Mouse (Mus musculus): Measurements from ENCODE around the gene Sept11.

- TF ChIP-seq POLR2A (IDR thresholded peaks at IDR 0.05; ENCODE audit: extremely low read depth, insufficient read depth, low read length) (no peak), CTCF (IDR thresholded peaks at IDR 0.05; ENCODE audit: extremely low read depth, insufficient read depth, low read length) (no peak)
These were observed 58.7 kb downstream of the Sept11 start for GRCm38 (mm10) chr5:93151985-93152384.
